Mouse (Mus musculus) liver, adult 2 months (tissue): ENCODE results near the gene Desi1. TPM values are rescaled to one million over a fixed set of nuclear protein-coding genes. Genes with fewer than 3 reads are reported as not detected.

ENCODE experiments used
- DNase-seq: peaks from one replicate; pipeline ENCODE4 v3.0.0-alpha.2; 2011; ENCODE audit warnings: low read depth, low spot score; ENCODE audit errors: extremely low read depth
- H3K27ac ChIP-seq: fragments of 200-500 bp; replicated peaks from 2 replicates; pipeline ENCODE4 v1.5.1; 2012; ENCODE audit warnings: low read depth, mild to moderate bottlenecking, control low read depth, inconsistent platforms, low read length; ENCODE audit not compliant: insufficient read depth
- H3K27me3 ChIP-seq: fragments of 200-500 bp; 2 replicates; pipeline ENCODE4 v1.6.1; 2012; ENCODE audit warnings: mild to moderate bottlenecking, moderate library complexity, low read length, inconsistent platforms; ENCODE audit not compliant: control insufficient read depth, insufficient read depth
- H3K36me3 ChIP-seq: fragments of 200-500 bp; 2 replicates; pipeline ENCODE4 v1.6.1; 2012; ENCODE audit warnings: low read length, inconsistent platforms; ENCODE audit not compliant: control insufficient read depth, insufficient read depth
- H3K4me1 ChIP-seq: fragments of 200-500 bp; 2 replicates; pipeline ENCODE4 v1.6.1; 2011; ENCODE audit warnings: low read length; ENCODE audit not compliant: control insufficient read depth, insufficient read depth
- H3K4me3 ChIP-seq: fragments of 200-500 bp; 2 replicates; pipeline ENCODE4 v1.5.1; 2011; ENCODE audit warnings: low read depth, mild to moderate bottlenecking, control low read depth, low read length, moderate library complexity; ENCODE audit not compliant: insufficient read depth
- H3K79me2 ChIP-seq: fragments of 200-500 bp; 2 replicates; pipeline ENCODE4 v1.6.1; 2012; ENCODE audit warnings: inconsistent platforms, mild to moderate bottlenecking, low read length, moderate library complexity; ENCODE audit not compliant: control insufficient read depth, insufficient read depth
- H3K9ac ChIP-seq: fragments of 200-500 bp; 2 replicates; pipeline ENCODE4 v1.6.1; 2012; ENCODE audit warnings: low read depth, mild to moderate bottlenecking, control low read depth, inconsistent platforms, low read length
- CTCF ChIP-seq: fragments of 200-500 bp; IDR thresholded peaks from 2 replicates; pipeline ENCODE4 v1.5.1; 2011; ENCODE audit warnings: low read depth, low read length, control low read depth
- POLR2A ChIP-seq: fragments of 200-500 bp; IDR thresholded peaks from 2 replicates; pipeline ENCODE4 v1.6.1; 2011; ENCODE audit warnings: low read length, control low read depth; ENCODE audit not compliant: insufficient read depth; ENCODE audit errors: extremely low read depth
- WGBS: fragments of 180-500 bp; shearing (Covaris S2); methylation state at CpG from one replicate; pipeline ENCODE4 v1.1.7; 2018; 5-methylcytosine and 5-hydroxymethylcytosine counted together
- polyA plus RNA-seq: library from polyadenylated mRNA; depleted of rRNA; stranded (reverse); fragments of >200 nt; gene quantifications from 2 replicates; pipeline ENCODE4 v1.2.3, GENCODE M21; 2012
- total RNA-seq: library from RNA; depleted of rRNA; stranded (reverse); fragments of >200 nt; gene quantifications from 2 replicates; pipeline ENCODE4 v1.2.3, GENCODE M21; 2014

Desi1 gene
- total and polyA plus RNA-seq, 2 experiments: 6.6 to 31.1 TPM

DNA sequence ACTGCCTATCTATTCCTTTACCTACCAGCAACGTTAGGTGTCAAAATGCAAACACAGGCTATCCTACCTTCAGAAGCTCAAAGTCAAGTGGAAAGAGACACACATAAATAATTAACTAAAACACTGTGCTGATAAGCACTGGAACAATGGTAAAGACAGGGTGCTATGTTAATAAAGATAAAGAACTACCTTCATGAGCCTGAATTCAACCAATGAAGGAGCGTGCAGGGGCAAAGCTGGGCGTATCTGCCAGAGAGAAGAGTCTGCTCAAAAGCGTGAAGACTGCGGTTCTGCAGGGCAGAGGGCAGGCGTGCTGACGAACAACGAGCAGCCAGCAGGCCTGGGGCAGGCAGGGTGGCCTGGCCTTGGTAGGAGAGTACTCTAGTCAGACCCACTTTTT is 29.4 kb downstream of the Desi1 start:
- no peak for DNase-seq
- no peaks in the 10 kb centered on the region for H3K4me1 ChIP-seq
- H3K79me2 ChIP-seq: peaks cover 4% of the 10 kb centered on the region; the same call in 1 of the 2 replicates
- no peak overlapping the region for H3K4me3 ChIP-seq
- H3K27me3 ChIP-seq: no peaks in the 10 kb centered on the region
- no peak overlapping the region for H3K27ac ChIP-seq
- 76% methylated on average over 8 of the region's 8 CpGs for WGBS
- H3K9ac ChIP-seq: no peak overlapping the region
- H3K36me3 ChIP-seq: peaks cover 25% of the 10 kb centered on the region
- TF ChIP-seq CTCF: no peak
- no peak for TF ChIP-seq POLR2A

- no peak for TF ChIP-seq CTCF
- H3K36me3 ChIP-seq: peaks cover 38% of the 10 kb centered on the region
- peaks cover 4% of the 10 kb centered on the region; the same call in 1 of the 2 replicates for H3K4me1 ChIP-seq
- H3K9ac ChIP-seq: no peak overlapping the region
- no peak overlapping the region for H3K4me3 ChIP-seq
- no peak overlapping the region for H3K27ac ChIP-seq
- 94% methylated on average over 6 of the region's 6 CpGs for WGBS
- no peaks in the 10 kb centered on the region for H3K79me2 ChIP-seq
- H3K27me3 ChIP-seq: no peaks in the 10 kb centered on the region
- DNase-seq: no peak
Observed at GRCm38 (mm10) chr15:81993992-81994391, 39.7 kb downstream of the Desi1 start.

DNA sequence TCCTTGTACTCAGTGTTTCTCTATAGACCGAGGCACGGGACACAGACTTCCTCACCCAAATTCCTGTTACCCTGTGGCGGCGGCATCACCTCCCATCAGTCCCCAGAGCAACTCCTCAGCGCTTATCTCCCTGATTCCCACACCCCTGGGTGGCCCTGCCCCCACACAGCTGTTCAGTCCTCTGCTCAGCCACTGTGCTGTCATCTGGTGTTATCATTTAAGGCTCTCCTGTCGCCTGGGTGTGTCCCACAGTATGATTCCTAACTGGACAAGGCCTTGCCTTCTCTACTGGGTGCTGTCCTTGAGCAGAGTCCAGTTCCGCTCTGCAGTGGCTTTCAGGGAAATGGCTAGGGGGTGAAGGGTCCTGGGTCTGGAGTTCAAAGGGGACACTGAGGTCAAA is 43.1 kb downstream of the Desi1 start:
- Histone ChIP-seq H3K27me3 (no peaks in the 10 kb centered on the region), H3K36me3 (peaks cover 12% of the 10 kb centered on the region), H3K4me1 (peaks cover 4% of the 10 kb centered on the region; the same call in 1 of the 2 replicates), H3K27ac (no peak overlapping the region), H3K4me3 (no peak overlapping the region), H3K9ac (no peak overlapping the region), H3K79me2 (no peaks in the 10 kb centered on the region)
- TF ChIP-seq POLR2A (no peak), CTCF (no peak)
- 66% methylated on average over 7 of the region's 7 CpGs for WGBS
- DNase-seq: peak; percentile 30

GRCm38 (mm10) chr15:81989371-81990062 is 44.1 kb downstream of the Desi1 start:
- peak; percentile 89 for TF ChIP-seq CTCF
- no peak for TF ChIP-seq POLR2A
- H3K4me1 ChIP-seq: peaks cover 4% of the 10 kb centered on the region; the same call in 1 of the 2 replicates
- H3K79me2 ChIP-seq: no peaks in the 10 kb centered on the region
- peaks cover 9% of the 10 kb centered on the region for H3K36me3 ChIP-seq
- no peak overlapping the region for H3K9ac ChIP-seq
- H3K4me3 ChIP-seq: no peak overlapping the region
- H3K27me3 ChIP-seq: no peaks in the 10 kb centered on the region
- peak; percentile 84 for DNase-seq
- 29% methylated on average over 11 of the region's 11 CpGs for WGBS
- H3K27ac ChIP-seq: no peak overlapping the region

DNA sequence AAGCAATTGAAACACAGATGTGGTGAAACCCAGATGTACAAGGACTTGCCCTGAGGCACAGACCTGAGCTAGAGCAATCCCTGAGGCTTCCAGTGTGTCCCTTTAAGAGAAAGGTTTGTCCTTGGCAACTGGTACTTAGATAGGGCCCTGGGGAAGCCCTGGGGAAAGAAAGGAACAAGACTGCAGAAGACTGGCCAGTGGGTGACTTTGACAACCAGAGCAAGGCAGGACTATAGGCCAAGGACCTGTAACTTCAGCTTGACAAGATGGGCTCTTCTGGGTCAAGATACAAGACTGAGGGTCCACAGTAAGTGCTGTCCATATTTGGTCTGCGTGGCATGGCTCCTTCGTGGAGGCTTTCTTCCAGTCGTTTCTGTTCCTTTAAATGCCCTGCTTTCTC is 46.0 kb downstream of the Desi1 start, which contains the start of gene Xrcc6:
Gene Xrcc6 (plus strand): TSS at position 190 of the 400 bp plus-strand sequence.
- 83% methylated on average over 3 of the region's 3 CpGs for WGBS
- TF ChIP-seq POLR2A: no peak
- TF ChIP-seq CTCF: no peak
- no peak within 1 kb of the TSS for H3K4me3 ChIP-seq
- no peaks in the 10 kb centered on the region for H3K79me2 ChIP-seq
- peaks cover 4% of the 10 kb centered on the region; the same call in 1 of the 2 replicates for H3K4me1 ChIP-seq
- no peak within 1 kb of the TSS for H3K9ac ChIP-seq
- no peak within 1 kb of the TSS for H3K27ac ChIP-seq
- no peak for DNase-seq
- H3K27me3 ChIP-seq: no peaks in the 10 kb centered on the region
- no peaks in the 10 kb centered on the region for H3K36me3 ChIP-seq
